Mouse (Mus musculus): ENCODE measurements around the gene Creg2.

DNA sequence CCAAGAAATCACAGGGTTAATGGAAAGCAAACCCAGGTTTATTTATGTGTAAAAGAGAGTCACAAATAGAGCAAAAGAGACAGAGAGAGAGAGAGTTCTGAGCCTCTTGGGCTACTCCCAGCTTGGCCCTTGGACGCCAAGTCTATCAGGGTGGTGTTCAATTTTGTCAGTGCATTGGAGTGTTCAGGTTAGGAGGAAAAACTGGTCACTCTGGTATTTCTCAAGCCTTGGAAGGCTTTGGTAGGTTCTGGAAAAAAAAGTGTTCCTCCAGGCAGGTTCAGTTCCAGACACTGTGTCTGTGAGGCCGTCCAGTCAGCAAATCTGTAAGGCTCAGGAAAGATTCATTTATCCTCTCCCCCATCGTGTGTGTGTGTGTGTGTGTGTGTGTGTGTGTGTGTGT, 25.8 kb downstream of the Creg2 start:
- TF ChIP-seq POLR2A (IDR thresholded peaks at IDR 0.05; ENCODE audit: low read depth, low read length) (no peak), CTCF (IDR thresholded peaks at IDR 0.05; ENCODE audit: borderline replicate concordance, insufficient read depth, low read length) (no peak)

Measured in embryonic fibroblast, embryonic 13.5 days (primary cell).